Mouse (Mus musculus) NIH3T3 (cell line): Measurements from ENCODE around the gene Fam189a2.

ENCODE experiments used
- DNase-seq: peaks from one replicate; pipeline ENCODE4 v3.0.0-alpha.2; 2012; ENCODE audit warnings: low read depth

The Fam189a2 gene

DNA sequence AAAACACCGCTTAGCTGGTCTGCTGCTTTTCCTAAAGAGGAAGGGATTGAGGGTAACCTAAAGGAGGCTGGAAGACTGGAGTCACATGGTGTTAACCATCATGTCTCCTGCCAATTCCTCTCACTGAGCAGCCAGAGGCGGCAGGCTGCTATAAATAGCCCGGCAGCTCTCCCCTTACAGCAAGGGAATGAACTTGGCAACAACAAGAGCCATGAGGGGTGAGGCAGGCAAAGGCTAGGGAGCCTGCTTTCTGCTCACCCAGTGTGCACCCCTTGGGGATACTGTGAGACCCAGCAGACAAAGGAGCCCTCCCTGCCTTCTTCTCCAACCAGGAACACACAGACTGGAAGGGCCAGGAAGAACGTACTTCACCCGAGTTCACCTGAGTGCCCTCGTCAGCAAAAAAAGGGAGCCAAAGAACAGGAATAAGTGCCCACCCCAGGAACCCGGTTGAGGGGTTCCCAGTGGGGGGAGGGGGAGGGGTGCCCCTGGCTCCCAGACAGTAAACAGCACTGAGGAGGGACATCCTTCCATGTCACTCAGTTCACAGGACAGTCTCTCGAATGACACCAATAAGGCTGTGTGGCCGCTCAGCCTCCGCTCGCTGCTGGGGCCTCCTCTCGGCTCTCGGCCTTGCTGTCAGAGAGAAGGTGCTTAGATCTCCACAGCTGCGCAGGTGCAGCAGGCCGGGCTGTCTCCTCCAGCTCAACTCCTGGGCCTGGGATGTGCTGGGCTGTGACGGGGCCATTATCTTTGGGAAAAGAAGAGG, 57.8 kb downstream of the Fam189a2 start:
- peak; percentile 81 for DNase-seq

DNA sequence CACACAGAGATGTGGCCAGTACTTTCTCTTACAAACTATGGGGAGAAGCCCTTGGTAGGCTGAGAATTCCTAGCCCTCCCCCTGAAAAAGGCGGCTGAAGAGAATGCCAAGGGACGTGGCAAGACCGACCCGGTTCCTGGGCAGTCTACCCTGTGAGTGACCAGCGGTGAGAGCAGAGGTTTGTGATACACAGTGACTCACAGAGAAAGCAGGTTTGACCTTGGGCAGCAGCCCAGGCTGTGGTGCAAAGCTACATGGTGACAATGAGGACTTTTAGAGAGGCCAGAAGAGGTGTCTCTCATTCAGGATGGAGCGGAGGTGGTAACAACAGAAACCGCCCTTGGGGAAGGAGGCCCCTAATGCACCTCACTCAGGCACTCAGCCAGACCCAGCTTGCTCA, 59.4 kb downstream of the Fam189a2 start:
- DNase-seq = peak; percentile 22

DNA sequence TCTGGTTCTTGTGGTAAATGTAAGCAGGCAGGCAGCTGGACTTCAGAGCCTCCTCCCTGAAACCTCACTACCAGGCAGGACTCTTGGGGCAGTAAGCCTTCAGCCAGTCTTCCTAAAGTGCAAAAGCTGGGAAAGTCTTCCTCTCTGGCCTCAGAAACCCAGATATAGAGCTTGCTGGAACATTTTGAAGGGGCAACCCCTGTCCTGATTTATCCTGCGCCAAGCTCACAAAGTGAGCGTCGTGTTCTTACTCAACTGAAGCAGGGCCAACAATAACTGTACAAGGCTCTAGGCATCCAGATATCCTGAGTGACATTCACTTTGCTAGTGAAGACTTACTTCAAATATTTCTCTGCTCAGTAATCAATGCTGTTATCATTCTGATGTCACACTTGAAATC, 60.4 kb downstream of the Fam189a2 start:
- DNase-seq = no peak

DNA sequence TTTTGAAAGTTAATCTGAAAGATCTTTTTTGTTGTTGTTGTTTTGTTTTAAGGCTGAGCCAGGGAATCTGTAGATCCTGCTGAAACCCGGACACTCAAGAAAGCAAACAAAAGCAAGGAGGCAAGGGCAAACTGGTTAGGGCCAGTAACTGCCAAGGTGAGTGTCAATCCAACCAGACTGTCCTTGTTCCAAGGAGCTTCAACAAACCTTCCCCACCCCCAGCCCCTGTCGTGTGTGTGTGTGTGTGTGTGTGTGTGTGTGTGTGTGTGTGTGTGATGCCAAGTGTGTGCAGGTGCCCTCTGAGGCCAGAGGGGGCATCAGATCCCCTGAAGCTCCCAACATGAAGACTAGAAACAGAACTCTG, 62.0 kb downstream of the Fam189a2 start:
- DNase-seq = no peak

DNA sequence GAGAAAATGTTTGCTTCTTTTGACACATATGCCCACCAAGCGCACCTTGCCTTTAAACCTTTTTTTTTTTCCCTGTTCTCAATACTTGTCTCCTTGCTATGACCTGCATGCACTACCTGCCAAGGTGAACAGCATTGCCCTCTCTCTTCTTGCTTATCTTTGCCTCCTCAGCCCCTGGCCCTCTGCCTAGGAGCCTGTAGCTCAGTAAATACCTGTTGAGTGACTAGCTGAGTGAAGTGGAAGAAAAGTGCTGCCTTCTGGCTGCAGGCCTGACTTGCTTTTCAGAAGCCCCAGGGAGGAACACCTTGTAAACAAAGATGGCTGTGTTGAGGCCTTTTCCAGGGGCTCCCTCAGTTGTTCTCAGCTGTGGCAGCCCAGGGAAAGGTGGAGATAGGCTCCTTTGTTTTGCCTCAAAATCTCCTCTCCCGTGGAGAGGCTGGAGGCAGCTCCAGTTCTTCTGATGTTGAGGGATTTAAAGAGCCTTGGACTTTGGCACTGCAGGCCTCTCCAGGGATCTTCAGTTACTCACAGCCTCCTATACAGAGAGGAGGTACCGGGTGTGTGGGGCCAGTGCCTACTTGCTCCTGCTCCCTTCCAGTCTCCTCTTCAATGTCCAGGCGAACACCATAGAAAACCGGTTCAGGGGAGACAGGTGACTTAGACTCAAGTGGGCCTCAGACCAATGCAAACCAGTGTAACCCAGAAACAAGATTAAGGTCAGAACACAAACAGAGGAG, 62.5 kb downstream of the Fam189a2 start:
- peak; percentile 17 for DNase-seq

DNA sequence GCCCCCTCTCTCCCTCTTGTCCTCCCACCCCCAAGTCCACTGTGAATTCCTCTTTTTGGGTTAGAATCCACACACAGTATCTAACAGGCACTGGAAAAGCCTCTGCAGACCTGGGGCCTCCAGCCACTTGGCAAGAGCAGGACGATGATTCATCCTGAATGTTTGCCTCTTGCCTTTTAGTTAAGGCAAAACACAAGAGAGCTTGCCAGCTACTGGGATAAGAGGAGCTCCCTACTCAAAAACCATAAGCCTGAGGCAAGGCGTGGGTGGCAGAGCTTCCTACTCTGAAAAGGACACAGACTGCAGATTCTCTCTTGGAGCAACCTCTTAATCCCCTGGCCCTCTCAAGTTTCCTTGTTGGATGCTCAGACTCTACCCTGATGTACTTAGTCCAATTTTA, 63.7 kb downstream of the Fam189a2 start:
- peak; percentile 93 for DNase-seq

DNA sequence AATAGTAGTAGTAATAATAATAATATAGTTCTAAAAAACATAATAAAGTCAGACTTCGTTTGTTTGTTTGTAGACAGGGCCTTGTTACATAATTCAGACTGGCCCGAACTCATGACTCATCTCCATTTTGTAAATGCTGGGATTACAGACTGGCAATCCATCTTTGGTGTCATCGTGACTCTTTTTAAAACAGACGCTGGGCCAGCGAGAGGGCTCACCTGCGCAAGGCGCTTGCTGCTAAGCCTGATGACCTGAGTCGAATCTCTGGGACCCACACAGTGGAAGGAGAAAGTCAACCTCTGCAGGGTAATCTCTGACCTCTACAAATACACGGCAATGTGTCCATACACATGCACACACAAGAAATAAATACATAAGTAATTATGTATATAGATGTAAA, 64.4 kb downstream of the Fam189a2 start:
- DNase-seq = no peak

DNA sequence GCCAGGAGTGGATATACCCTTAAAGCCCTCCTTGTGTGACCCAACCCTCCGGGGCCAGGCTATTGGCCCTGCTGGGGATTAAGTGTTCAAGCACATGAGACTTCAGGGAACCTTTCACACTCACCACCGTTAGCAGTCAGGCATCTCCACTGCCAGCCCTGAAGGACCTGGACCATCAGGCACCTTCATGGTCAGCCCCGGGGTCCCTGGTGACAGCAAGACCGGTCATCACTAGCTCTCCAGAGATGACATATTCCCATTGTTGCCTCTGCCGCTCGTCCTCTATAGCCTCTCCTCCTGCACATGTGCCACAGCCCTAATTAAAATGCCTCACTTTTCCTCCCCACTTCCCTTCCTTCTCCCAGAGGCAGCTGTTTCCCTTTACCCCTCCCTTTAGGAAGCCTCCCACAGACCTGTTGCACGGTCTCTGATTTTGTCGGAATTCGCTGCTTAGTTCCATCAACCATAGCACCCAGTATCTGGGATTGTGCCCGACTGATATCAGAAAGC, 66.4 kb downstream of the Fam189a2 start:
- DNase-seq = no peak

DNA sequence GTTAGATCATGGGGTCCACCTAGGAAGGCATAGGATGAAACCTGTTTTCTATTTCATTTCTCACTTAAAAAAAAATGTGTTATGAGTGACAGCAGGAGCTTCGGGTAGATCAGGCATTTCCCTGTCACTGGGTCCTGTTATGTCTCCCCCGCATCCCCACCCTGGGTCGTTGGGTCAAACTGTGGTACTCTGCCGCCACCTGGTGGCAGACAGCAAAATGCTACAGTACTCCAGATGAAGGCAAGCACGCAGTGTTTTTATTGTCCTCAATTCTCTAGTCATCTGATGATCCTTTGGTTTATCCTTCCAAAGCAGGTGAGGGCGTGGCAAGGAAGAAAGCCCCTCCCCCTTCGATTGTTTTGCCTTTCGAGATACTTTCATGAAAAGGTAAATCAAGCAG, 69.3 kb downstream of the Fam189a2 start:
- DNase-seq = peak; percentile 84

DNA sequence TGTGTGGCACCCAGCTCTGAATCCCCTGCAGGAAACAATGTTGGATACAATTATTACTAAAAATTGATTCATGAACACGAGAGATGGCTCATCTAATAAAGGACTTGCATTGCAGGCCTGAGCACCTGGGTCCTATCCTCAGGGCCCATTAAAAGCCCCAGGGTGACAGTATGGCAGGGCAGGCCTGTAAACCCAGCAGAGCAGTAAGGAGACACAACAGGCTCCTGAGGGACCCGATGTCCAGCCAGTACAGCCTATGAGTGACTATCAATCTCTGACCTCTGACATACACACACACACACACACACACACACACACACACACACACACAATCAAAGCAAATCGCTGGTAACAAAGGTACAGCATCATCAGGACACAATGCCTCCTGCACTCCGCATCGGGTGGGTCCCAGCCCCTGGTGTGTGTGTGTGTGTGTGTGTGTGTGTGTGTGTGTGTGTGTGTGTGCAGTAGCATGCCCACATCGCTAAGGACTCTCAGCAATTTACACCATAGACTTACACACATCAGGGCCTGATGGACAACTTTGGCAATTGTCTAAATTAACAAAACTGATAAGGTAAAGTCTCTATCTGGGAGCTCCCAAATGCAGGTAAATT, 69.9 kb downstream of the Fam189a2 start:
- DNase-seq = no peak

DNA sequence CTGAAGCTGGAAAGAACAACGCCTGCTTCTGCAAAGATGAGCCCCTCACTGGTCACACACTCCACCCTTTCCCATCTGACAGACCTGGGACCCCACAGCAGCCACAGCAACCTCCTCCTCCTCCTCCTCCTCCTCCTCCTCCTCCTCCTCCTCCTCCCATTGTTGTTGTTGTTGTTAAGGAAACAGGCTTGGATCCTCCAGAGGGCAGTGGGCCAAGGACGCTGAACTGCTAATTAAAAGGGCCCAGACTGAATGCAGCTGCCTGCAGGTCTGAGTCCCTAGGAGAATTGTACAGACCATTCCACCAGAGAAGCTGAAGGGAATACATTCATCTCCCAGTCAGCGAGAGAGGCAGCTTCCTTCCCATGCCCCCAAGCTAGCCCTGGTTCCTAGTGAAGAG, 70.5 kb downstream of the Fam189a2 start:
- DNase-seq = peak; percentile 11

DNA sequence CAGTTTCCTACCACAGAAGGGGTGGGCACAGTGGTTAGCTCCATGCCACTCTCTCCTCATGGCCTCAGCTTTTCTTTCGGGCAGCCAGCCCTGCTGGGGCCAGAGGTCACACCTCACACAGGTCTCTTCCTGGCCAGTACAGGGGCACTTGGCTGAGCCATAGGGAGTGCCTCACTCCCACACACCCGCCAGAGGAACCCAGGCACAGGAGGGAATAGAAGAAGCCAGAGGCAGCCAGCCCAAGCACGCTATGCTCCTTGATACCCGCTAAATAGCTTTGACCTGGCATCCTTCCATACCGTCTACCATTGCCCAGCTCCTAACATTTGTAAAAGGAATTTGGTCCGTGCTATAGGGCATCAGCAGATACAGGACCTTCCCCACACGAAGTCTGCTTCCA, 70.9 kb downstream of the Fam189a2 start:
- DNase-seq = peak; percentile 8

DNA sequence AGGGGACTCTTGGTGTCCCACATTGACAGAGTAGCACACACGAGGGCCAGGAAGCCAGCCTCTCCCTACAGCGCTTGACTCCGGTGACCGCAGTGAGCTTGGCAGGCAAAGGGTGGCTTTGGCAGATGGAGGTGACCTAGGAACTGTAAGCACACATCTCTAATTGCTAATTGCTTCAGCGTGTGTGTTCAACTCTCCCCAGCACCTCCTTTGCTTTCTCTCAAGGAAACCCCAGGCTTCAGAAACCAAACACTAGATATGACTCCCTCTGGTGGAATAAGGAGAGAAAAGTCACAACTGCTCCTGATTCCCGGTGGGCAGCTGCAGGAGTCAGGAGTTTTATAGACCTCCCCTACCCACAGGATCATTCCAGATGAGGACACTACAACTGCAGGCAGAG, 71.9 kb downstream of the Fam189a2 start:
- DNase-seq = peak; percentile 27

DNA sequence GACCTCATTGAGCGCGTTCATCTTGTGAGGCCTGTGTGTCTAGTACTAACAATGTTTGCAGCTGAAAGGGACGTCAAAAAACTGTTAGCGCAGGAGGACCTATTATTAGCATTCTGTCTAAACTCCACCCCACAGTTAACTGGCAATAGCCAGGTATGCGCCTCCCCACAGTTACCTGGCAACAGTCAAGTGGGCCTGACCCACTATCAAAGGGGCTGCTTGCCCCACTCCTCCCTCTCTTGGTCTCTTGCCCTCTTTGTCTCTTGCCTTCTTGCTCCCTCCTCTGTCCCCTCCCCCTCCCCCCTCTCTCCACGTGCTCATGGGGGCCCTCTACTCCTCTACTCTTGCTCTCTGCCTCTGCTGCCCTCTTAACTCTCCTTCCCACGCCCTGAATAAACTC, 73.3 kb downstream of the Fam189a2 start:
- DNase-seq = no peak

DNA sequence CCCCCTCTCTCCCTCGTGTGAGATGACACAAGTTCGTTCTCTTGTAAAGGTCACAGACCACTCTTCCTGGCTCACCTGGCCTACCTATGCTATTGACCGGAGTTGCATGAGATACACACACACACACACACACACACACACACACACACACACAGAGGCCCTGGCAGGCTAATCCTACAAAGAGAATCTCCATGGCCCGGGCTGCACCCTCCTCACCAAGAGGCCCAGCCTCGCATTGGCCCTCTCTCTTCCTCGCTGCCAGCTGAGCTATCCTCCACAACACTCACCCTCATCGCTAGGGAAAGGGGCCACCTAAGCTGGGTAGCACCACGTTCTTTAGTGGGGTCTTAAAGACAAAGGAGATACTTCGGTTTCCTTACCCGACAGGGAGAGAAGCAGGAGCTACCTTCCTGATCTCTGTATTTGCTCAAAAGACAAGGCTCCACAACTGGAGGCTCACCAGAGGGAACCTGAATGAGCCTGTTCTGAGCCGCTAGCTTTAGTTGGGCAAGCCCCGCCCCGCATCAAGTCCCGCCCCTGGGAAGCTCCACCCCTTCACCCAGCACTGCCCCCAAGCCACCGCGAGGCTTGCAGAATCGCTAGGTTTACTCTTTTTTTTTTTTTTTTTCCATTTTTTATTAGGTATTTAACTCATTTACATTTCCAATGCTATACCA, 74.4 kb downstream of the Fam189a2 start:
- DNase-seq = no peak

DNA sequence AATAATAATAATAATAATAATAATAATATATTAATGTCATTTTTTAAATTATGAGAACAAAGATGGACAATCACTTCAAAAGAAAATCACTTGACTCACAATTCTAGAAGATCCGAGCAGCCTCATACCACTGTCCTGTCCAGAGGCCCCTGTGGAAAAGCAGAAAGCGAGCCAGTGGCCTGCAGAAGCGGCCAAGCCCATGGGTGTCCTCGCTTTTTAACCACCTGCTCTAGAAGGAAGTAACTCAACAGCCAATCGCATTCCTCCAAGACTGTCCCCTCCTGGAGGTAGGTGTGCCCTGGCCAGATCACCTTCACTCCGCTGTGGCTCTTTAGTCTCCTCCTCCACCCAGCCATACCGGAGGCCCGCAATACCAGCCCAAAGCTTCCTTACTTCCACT, 75.4 kb downstream of the Fam189a2 start:
- no peak for DNase-seq

DNA sequence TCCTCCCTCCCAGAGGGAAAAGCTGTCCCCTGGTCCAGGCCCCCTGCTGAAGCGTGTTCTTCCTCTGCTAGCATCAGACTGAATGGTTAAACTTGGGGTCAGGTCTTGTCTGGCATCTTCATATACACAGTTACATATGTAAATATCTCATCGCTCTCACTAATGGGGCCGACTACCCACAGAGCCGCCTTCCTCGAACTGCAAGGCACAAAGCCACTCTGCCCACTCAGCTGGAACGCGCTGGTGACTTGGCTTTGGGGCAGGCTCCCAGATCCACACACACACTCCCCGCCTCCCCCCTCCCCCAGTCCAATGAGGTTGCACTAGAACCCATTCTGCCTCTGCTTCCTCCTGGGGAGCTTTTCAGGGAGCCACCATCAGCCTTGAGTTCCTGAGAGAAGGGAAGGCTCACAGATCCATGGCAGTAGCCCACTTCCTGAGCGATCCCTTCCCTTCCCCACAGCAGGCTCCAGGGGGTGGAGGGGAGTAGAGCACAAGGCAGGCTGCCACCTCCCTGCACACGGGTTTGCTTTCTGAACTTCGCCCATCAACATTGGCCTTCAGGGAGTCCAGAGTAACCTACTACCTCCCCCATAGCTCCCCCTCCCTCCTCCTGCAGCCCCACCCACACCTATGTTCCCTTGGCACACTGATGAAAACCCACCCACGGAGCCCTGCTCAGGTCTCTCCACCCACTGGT, 82.4 kb downstream of the Fam189a2 start:
- no peak for DNase-seq

DNA sequence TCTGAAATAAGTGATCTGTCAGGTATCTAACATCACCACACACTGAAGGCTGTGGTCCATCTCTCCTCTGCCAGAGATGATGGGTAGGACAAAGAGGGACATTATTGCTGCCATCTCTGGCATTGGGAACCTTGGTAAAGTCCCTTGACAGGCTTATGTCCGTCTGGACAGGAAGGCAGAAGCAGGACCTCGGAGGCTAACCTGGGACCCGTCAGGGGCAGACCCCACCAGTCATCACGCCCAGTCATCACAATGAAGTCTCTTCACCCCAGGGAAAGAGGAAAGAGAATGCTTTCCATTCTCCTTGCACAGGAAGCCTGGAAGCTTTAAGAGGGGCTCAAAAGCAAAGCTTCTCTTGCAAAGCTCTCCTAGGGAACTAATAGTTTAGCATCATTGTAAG, 82.9 kb downstream of the Fam189a2 start:
- no peak for DNase-seq

DNA sequence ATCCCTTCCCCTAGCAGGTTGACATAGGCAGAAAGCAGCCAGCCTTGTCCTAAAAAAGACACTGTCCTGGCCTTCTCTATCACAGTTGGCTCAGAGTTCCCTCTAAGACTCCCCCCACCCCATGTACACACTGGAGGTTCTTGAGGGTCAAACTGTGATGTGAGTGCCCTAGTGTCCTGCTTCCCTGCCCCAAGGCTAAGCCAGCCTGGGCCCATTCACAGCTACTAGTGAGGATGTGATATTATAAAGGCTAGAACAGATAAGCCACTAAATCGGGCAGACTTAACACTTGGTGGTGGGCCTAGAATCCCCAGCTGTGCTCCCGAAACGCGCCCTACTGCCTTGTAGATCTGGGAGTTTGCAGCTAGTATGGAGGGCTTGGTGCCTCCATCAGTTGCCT, 84.1 kb downstream of the Fam189a2 start:
- no peak for DNase-seq

DNA sequence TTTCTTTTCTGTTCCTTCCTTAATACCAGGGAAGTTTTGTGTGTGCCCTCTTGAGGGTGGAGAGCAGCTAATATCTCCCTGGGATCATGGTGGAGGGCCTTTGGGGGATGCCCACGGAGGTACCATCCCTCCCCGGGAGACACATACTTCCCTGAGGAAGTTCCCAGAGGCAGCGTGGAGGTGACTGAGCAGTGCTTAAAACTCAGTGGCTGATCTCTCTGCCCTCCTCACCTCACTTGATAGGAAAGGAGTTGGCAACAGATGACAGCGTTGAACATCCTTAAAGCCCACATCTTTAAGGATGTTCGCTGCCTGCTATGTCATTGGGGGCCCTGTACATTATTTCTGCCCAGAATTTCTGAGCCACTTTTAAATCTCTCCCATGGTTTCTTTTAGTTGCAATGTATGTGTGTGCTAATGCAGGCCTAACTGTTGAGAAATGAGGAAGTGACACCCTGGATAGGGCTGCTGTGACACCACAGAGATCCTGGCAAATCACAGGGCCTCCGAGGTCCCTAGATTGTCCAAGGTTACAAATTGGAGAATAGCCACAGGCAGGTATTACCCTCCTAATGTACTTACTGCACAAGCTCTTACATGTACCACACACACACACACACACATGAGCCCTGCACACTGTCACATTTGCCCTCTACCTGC, 84.7 kb downstream of the Fam189a2 start:
- DNase-seq = no peak

DNA sequence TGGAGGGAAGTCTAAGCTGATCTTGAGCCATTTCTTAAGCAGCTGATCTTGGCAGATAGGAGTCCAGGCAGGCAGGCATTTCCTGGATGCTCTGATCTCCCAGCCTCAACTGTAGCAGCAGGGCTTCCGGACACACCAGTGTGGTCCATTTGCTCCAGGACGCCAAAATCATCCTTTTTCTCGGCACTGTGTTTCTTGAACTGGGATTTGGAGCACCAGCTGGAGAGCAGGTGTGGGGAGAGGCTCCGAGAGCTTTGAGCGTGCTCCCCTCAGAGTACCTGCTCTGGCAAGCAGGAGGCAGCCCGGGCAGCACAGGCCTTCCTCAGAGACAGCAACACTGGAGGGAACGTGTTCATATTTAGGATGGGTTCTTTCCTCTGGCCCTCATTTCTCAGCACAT, 87.9 kb downstream of the Fam189a2 start:
- DNase-seq = no peak
